Mouse (Mus musculus) E14TG2a.4 (cell line): ENCODE measurements at regions not wholly inside any gene's neighbourhood (a gene's known extent, or its start where the extent isn't known, plus 50 kb on each side); places are given as distances from the start of the nearest gene placed in this dataset.

Experiments
- CTCF ChIP-seq: conservative IDR thresholded peaks from 2 replicates; pipeline ENCODE4 v1.5.1; 2014; ENCODE audit warnings: low read length
- POU5F1 ChIP-seq: IDR thresholded peaks from 2 replicates; pipeline ENCODE4 v1.6.1; 2014; ENCODE audit warnings: low read length, borderline replicate concordance

DNA sequence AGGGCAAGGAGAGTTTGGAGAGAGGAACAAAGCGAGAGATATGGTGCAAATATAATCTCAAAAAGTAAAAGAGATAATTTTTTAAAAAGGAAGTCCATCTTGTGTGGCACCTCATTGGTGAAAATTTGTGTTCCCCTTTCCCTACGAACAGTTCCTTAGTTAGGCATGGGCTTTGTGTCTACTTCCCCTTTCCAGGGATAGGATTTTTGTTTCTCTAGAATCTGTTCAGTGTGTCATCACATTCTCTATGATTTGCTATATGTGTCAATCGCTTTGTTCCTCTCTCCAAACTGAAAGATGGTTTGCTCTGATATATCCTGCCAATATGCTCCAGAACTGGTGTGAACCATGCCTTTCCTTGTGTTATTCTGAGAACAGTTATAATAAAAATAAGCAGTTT, 75.4 kb upstream of the Vgll3 start:
- TF ChIP-seq CTCF (no peak), POU5F1 (no peak)
